Mouse (Mus musculus): ENCODE data around the gene Ivd.

Ivd gene

GRCm38 (mm10) chr2:118909151-118909550, 47.4 kb downstream of the Ivd start:
- no peak for DNase-seq (ENCODE audit: inconsistent ontology term)

DNA sequence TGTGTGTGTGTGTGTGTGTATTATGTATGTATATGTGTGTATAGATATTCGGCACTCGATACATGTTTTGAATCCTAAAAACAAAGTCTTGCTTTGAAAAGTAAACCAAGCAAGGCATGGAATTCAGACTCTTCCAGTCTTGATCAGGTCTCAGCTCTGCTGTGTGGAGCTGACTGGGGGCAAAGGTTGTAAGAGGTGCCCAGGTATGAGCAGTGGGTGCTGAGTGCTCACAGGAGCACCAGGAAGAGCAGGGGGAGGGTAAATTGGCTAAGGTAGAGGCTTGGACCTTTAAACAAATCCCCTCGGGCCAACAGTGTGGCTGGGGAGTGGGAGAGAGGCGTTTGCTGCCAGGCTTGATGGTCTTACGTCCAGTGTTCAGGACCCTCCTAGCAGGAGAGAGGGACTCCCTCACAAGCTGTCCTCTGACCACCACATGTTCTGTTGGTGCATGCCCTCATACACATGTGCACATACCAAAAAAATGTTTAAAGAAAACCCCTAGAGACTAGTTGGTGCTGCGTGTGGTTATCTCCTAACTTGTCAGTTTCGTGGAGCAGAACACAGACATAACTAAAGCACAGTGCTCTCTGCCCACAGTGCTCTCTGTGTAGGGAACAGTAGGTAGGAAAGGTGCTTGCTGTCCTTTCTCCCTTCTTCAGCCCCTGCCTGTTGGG, 49.0 kb downstream of the Ivd start:
- DNase-seq (ENCODE audit: inconsistent ontology term), result no peak

DNA sequence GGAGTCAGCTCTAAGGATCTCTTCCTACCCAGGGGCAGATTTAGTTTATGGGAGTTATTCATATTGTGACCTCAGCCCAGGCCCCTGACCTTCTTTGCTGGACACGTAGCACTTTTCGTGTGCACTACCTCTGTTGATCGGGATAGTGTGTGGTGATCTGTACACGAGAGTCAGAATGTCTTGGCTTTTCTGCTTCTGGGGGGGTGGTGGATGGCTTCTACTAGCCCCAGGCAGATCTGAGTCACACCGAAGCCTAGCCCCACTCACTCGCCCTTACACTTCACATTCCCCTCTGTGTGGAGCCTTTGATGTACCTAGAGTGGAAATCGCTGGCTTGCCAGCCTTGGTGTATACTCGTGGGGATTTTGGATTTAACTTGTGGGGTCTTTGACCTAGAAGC, 51.0 kb downstream of the Ivd start:
- no peak for DNase-seq (ENCODE audit: inconsistent ontology term)

- peak; percentile 53 for DNase-seq (ENCODE audit: inconsistent ontology term)
Observed at GRCm38 (mm10) chr2:118913551-118914276, 52.0 kb downstream of the Ivd start.

GRCm38 (mm10) chr2:118914685-118915084, 52.9 kb downstream of the Ivd start:
- DNase-seq (ENCODE audit: inconsistent ontology term), result no peak

GRCm38 (mm10) chr2:118916436-118916835, 54.7 kb downstream of the Ivd start:
- DNase-seq (ENCODE audit: inconsistent ontology term), result no peak

DNA sequence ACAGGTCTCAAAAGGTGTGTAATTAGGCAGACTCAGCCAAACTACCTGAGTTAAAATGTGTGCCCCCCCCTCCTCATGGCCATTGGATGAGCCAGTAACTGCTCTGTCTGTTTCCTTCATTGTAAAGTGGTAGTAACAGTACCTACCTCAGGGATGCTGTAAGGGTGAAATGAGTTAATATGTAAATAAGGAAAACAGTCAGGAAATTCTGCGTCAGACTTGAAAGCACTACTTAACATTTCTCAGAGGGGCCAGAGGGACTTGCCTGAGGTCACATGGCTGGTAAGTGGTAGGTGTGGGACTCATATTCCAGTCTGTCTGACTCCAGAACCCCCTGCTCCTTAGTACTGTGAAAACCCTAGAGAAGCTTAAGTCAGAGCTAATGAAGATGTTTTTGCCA, 56.8 kb downstream of the Ivd start:
- no peak for DNase-seq (ENCODE audit: inconsistent ontology term)

DNA sequence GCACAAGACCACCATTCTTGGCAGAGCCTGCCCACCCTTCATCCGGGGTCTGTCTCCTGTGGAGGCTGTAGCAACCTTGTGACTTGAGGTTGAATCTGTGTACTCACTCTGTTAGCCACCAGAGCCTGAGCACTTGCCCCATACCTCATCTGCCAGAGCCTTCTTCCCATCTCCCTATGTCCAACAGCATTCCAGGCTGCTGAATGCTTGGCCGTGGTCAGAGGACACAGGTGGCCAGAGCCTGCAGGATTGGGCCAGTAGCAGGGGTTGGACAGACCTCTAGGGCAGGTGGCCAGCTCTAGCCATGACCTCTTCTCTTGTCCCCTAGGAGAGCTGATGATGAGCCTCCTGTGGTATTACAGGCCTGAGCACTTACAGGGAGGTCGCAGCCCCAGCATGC, 58.7 kb downstream of the Ivd start:
- DNase-seq (ENCODE audit: inconsistent ontology term), result peak; percentile 17

GRCm38 (mm10) chr2:118925952-118926351, 64.2 kb downstream of the Ivd start:
- DNase-seq (ENCODE audit: inconsistent ontology term), result no peak

DNA sequence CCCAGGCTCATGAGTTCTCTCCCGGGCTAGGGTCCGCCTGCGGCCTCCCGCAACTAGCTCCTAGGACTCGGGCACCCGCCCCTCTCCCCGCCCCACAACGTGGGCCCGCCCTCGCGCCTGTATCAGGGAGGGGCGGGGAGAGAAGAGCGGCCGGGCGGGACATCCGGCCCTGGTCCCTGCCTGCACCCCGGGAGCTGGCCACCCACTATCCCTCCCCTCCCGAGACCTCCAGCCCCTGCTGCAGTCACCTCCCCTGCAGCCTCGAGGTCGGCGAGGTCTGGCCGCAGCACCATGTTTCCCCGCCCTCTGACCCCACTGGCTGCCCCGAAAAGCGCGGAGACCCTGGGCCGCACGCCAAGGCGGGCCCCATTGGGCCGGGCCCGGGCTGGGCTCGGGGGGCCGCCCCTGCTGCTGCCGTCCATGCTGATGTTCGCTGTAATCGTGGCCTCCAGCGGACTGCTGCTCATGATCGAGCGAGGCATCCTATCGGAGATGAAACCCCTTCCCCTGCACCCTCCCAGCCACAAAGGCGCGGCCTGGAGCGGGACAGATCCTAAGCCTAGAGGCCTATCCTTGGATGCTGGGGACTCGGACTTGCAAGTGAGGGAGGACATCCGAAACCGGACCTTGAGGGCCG, 64.7 kb downstream of the Ivd start, which contains the start of gene Chst14:
TSS of gene Chst14 (plus strand) at position 136 of the 637 bp plus-strand sequence.
- peak; percentile 90 for DNase-seq (ENCODE audit: inconsistent ontology term)

- no peak for DNase-seq (ENCODE audit: inconsistent ontology term)
Observed at GRCm38 (mm10) chr2:118926998-118927739, 65.4 kb downstream of the Ivd start.
